Mouse (Mus musculus) spleen, adult 2 months (tissue): Measurements from ENCODE around the gene Tspo2.
"Not testable (repeated sequence)": the region's sequence is repeated elsewhere in the genome, so short reads cannot be mapped to it uniquely, and the experiment has no call there.

Experiments used
- CTCF ChIP-seq: fragments of 200-500 bp; IDR thresholded peaks from 2 replicates; pipeline ENCODE4 v1.5.1; 2011; ENCODE audit warnings: mild to moderate bottlenecking, inconsistent platforms; ENCODE audit not compliant: insufficient read depth, insufficient read length, insufficient replicate concordance; ENCODE audit errors: extremely low read depth
- POLR2A ChIP-seq: fragments of 200-500 bp; IDR thresholded peaks from 2 replicates; pipeline ENCODE4 v1.6.1; 2011; ENCODE audit warnings: low read depth, low read length, inconsistent platforms

- TF ChIP-seq POLR2A, CTCF: not testable (repeated sequence)
These were observed 23.0 kb upstream of the Tspo2 start for GRCm38 (mm10) chr17:48474282-48474681.
